Mouse (Mus musculus): ENCODE measurements around the gene Lasp1. TPM values are rescaled to one million over a fixed set of nuclear protein-coding genes. Genes with fewer than 3 reads are reported as not detected.

Gene Lasp1
- total and polyA plus RNA-seq, 2 experiments from 2014 or later = 137 to 187 TPM

- Histone ChIP-seq H3K4me1 (ENCODE audit: insufficient read depth, low read length) (peaks cover 66% of the 10 kb centered on the region), H3K27me3 (ENCODE audit: insufficient read depth, low read length) (no peaks in the 10 kb centered on the region), H3K4me2 (ENCODE audit: low read depth, low read length) (peak overlapping the region; percentile 44), H3K9ac (replicated peaks; ENCODE audit: low read length) (no peak overlapping the region), H3K36me3 (ENCODE audit: insufficient read depth, low read length) (peaks cover 12% of the 10 kb centered on the region; the same call in 1 of the 2 replicates), H3K27ac (peak overlapping the region; percentile 82), H3K9me3 (ENCODE audit: low read length) (no peaks in the 10 kb centered on the region), H3K4me3 (ENCODE audit: low read length) (no peak overlapping the region)
- ATAC-seq (peak; percentile 71), DNase-seq (ENCODE audit: low spot score) (peak; percentile 67)
- 18% methylated on average over 15 of the region's 15 CpGs for WGBS
- no peak for TF ChIP-seq CTCF (IDR thresholded peaks at IDR 0.05; ENCODE audit: low read depth)
Measured at GRCm38 (mm10) chr11:97805662-97806612, 7.1 kb downstream of the Lasp1 start.

GRCm38 (mm10) chr11:97806613-97806964 is 7.8 kb downstream of the Lasp1 start:
- Histone ChIP-seq H3K27ac (peak overlapping the region; percentile 82; the same call in 1 of the 2 replicates), H3K4me1 (ENCODE audit: insufficient read depth, low read length) (peaks cover 63% of the 10 kb centered on the region), H3K4me3 (ENCODE audit: low read length) (no peak overlapping the region), H3K4me2 (ENCODE audit: low read depth, low read length) (peak overlapping the region; percentile 44; the same call in 1 of the 2 replicates), H3K27me3 (ENCODE audit: insufficient read depth, low read length) (no peaks in the 10 kb centered on the region), H3K9ac (replicated peaks; ENCODE audit: low read length) (no peak overlapping the region), H3K9me3 (ENCODE audit: low read length) (no peaks in the 10 kb centered on the region), H3K36me3 (ENCODE audit: insufficient read depth, low read length) (peaks cover 12% of the 10 kb centered on the region; the same call in 1 of the 2 replicates)
- 39% methylated on average over 7 of the region's 7 CpGs for WGBS
- no peak for TF ChIP-seq CTCF (IDR thresholded peaks at IDR 0.05; ENCODE audit: low read depth)
- ATAC-seq (no peak), DNase-seq (ENCODE audit: low spot score) (no peak)

- Histone ChIP-seq H3K9me3 (ENCODE audit: low read length) (no peaks in the 10 kb centered on the region), H3K4me3 (ENCODE audit: low read length) (no peak overlapping the region), H3K4me1 (ENCODE audit: insufficient read depth, low read length) (peaks cover 62% of the 10 kb centered on the region), H3K4me2 (ENCODE audit: low read depth, low read length) (no peak overlapping the region), H3K27me3 (ENCODE audit: insufficient read depth, low read length) (no peaks in the 10 kb centered on the region), H3K9ac (replicated peaks; ENCODE audit: low read length) (no peak overlapping the region), H3K27ac (0 out of 2 replicates have a peak overlapping the region, but pooled peaks have one; percentile 2), H3K36me3 (ENCODE audit: insufficient read depth, low read length) (peaks cover 8% of the 10 kb centered on the region; the same call in 1 of the 2 replicates)
- no peak for TF ChIP-seq CTCF (IDR thresholded peaks at IDR 0.05; ENCODE audit: low read depth)
- DNase-seq (ENCODE audit: low spot score) (no peak), ATAC-seq (no peak)
- 33% methylated on average over 6 of the region's 6 CpGs for WGBS
Measured at GRCm38 (mm10) chr11:97807626-97808025, 8.8 kb downstream of the Lasp1 start.

- H3K9ac ChIP-seq (replicated peaks; ENCODE audit: low read length) = no peak overlapping the region
- DNase-seq (ENCODE audit: low spot score) = peak; percentile 45
- peaks cover 65% of the 10 kb centered on the region for H3K4me1 ChIP-seq (ENCODE audit: insufficient read depth, low read length)
- ATAC-seq = no peak
- TF ChIP-seq CTCF (IDR thresholded peaks at IDR 0.05; ENCODE audit: low read depth) = no peak
- peak overlapping the region; percentile 52; the same call in 1 of the 2 replicates for H3K27ac ChIP-seq
- 37% methylated on average over 2 of the region's 2 CpGs for WGBS
- no peaks in the 10 kb centered on the region for H3K27me3 ChIP-seq (ENCODE audit: insufficient read depth, low read length)
- H3K4me3 ChIP-seq (ENCODE audit: low read length) = no peak overlapping the region
- peaks cover 8% of the 10 kb centered on the region; the same call in 1 of the 2 replicates for H3K36me3 ChIP-seq (ENCODE audit: insufficient read depth, low read length)
- no peak overlapping the region for H3K4me2 ChIP-seq (ENCODE audit: low read depth, low read length)
- no peaks in the 10 kb centered on the region for H3K9me3 ChIP-seq (ENCODE audit: low read length)
Measured at GRCm38 (mm10) chr11:97808093-97808492, 9.3 kb downstream of the Lasp1 start.

DNA sequence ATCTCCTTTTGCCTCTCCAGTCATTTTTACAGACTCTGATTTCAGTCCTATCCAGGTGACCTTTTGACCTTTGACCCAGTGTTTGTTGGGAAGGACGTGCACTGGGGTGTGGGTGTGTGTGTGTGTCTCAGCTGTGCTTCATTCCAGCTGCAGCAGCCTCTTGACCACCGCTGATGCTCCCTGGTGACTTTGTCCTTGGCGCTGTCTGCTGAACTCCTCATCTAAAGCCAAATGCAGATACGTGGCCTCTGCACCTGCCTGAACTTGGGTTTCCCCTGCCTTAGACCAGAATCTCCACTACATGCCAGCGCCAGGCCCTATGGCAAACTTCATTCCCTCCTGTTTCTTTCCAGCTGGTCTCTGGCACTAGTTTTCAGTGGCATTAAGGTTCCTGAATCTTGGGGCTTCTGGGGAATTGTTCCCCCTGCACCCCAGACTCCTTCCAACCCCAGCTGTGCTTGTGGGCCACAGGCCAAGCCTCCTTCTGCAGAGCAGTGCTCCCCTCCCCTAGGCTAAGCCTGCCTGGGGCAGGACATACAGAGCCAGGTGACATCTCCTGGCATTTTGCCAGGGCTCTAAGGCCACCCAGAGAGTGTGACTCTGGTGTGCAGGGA is 9.9 kb downstream of the Lasp1 start:
- Histone ChIP-seq H3K27me3 (ENCODE audit: insufficient read depth, low read length) (no peaks in the 10 kb centered on the region), H3K9ac (replicated peaks; ENCODE audit: low read length) (no peak overlapping the region), H3K4me2 (ENCODE audit: low read depth, low read length) (no peak overlapping the region), H3K27ac (peak overlapping the region; percentile 52; the same call in 1 of the 2 replicates), H3K9me3 (ENCODE audit: low read length) (no peaks in the 10 kb centered on the region), H3K4me1 (ENCODE audit: insufficient read depth, low read length) (peaks cover 71% of the 10 kb centered on the region), H3K36me3 (ENCODE audit: insufficient read depth, low read length) (peaks cover 8% of the 10 kb centered on the region; the same call in 1 of the 2 replicates), H3K4me3 (ENCODE audit: low read length) (no peak overlapping the region)
- 28% methylated on average over 5 of the region's 5 CpGs for WGBS
- no peak for TF ChIP-seq CTCF (IDR thresholded peaks at IDR 0.05; ENCODE audit: low read depth)
- ATAC-seq = no peak
- DNase-seq (ENCODE audit: low spot score) = peak; percentile 55

- ATAC-seq (no peak), DNase-seq (ENCODE audit: low spot score) (no peak)
- Histone ChIP-seq H3K27ac (peak overlapping the region; percentile 52; the same call in 1 of the 2 replicates), H3K4me1 (ENCODE audit: insufficient read depth, low read length) (peaks cover 72% of the 10 kb centered on the region), H3K9me3 (ENCODE audit: low read length) (no peaks in the 10 kb centered on the region), H3K27me3 (ENCODE audit: insufficient read depth, low read length) (no peaks in the 10 kb centered on the region), H3K9ac (replicated peaks; ENCODE audit: low read length) (no peak overlapping the region), H3K4me3 (ENCODE audit: low read length) (no peak overlapping the region), H3K4me2 (ENCODE audit: low read depth, low read length) (no peak overlapping the region), H3K36me3 (ENCODE audit: insufficient read depth, low read length) (peaks cover 8% of the 10 kb centered on the region; the same call in 1 of the 2 replicates)
- no peak for TF ChIP-seq CTCF (IDR thresholded peaks at IDR 0.05; ENCODE audit: low read depth)
- WGBS = 64% methylated on average over 7 of the region's 7 CpGs
Measured at GRCm38 (mm10) chr11:97809235-97810121, 10.7 kb downstream of the Lasp1 start.

All from hindbrain, postnatal 0 days (tissue).